Mouse (Mus musculus) CH12.LX (cell line): Measurements from ENCODE around the gene Prr14. TPM values are rescaled to one million over a fixed set of nuclear protein-coding genes. Genes with fewer than 3 reads are reported as not detected.

Experiments
- DNase-seq: peaks from one replicate; pipeline ENCODE4 v3.0.0-alpha.2; 2013; ENCODE audit errors: extremely low read depth
- H3K27ac ChIP-seq: 2 replicates; pipeline ENCODE4 v1.5.1; 2012; ENCODE audit warnings: low read depth, mild to moderate bottlenecking, control low read depth, moderate library complexity; ENCODE audit not compliant: insufficient read depth
- H3K27me3 ChIP-seq: replicated peaks from 2 replicates; pipeline ENCODE3; 2012; ENCODE audit warnings: inconsistent platforms
- H3K36me3 ChIP-seq, 2 experiments: replicated peaks in 1 of 2; 2 replicates each; pipeline versions ENCODE3 to v1.6.1; 2012; ENCODE audit warnings: inconsistent platforms in 1 of 2, low read length in 1 of 2, mild to moderate bottlenecking in 1 of 2, mixed read lengths in 1 of 2, moderate library complexity in 1 of 2; ENCODE audit not compliant: control insufficient read depth in 1 of 2, insufficient read depth in 1 of 2
- H3K4me1 ChIP-seq, 2 experiments: 2 replicates each; pipeline ENCODE4 v1.6.1; 2012; ENCODE audit warnings: inconsistent platforms in 1 of 2, moderate library complexity in 1 of 2; ENCODE audit not compliant: insufficient read depth in 2 of 2, control insufficient read depth in 1 of 2
- H3K4me2 ChIP-seq: 2 replicates; pipeline ENCODE4 v1.6.1; 2012; ENCODE audit warnings: low read depth, mild to moderate bottlenecking, control low read depth; ENCODE audit not compliant: poor library complexity, insufficient read depth, severe bottlenecking
- H3K4me3 ChIP-seq, 3 experiments: fragments of 150-350 bp in 1 of 3; sonication (generic) in 1 of 3; replicated peaks in 1 of 3; 2 replicates each; pipeline versions ENCODE3 to v1.5.1; 2011 to 2012; ENCODE audit warnings: low read depth in 2 of 3, low read length in 2 of 3, mild to moderate bottlenecking in 2 of 3, moderate library complexity in 2 of 3, control low read depth in 1 of 3, improper control_type of control experiment in 1 of 3, inconsistent platforms in 1 of 3, mixed read lengths in 1 of 3; ENCODE audit not compliant: poor library complexity in 1 of 3
- H3K79me2 ChIP-seq: replicated peaks from 2 replicates; pipeline ENCODE4 v1.6.1; 2012; ENCODE audit warnings: mild to moderate bottlenecking, moderate library complexity; ENCODE audit not compliant: control insufficient read depth, poor library complexity, insufficient read depth, severe bottlenecking; ENCODE audit errors: extremely low read depth
- H3K9ac ChIP-seq: 2 replicates; pipeline ENCODE4 v1.6.1; 2012; ENCODE audit warnings: low read depth, mild to moderate bottlenecking, control low read depth, moderate library complexity; ENCODE audit not compliant: insufficient read depth
- H3K9me3 ChIP-seq: replicated peaks from 2 replicates; pipeline ENCODE3; 2012; ENCODE audit warnings: low read length, inconsistent platforms, mixed read lengths
- BHLHE40 ChIP-seq: IDR thresholded peaks from 2 replicates; pipeline ENCODE4 v1.6.1; 2011; ENCODE audit warnings: mild to moderate bottlenecking, low read depth, low read length, improper control_type of control experiment
- CHD1 ChIP-seq: IDR thresholded peaks from 2 replicates; pipeline ENCODE4 v1.6.1; 2012; ENCODE audit warnings: low read depth, low read length, improper control_type of control experiment, inconsistent platforms
- CHD2 ChIP-seq: IDR thresholded peaks from 2 replicates; pipeline ENCODE4 v1.6.1; 2011; ENCODE audit warnings: low read length, improper control_type of control experiment
- ETS1 ChIP-seq: conservative IDR thresholded peaks from 2 replicates; pipeline ENCODE4 v1.6.1; 2012; ENCODE audit warnings: low read depth, mild to moderate bottlenecking, inconsistent platforms, low read length, improper control_type of control experiment, moderate library complexity
- HCFC1 ChIP-seq: IDR thresholded peaks from 2 replicates; pipeline ENCODE4 v1.6.1; 2012; ENCODE audit warnings: low read depth, mild to moderate bottlenecking, inconsistent platforms, low read length, improper control_type of control experiment
- JUN ChIP-seq: IDR thresholded peaks from 2 replicates; pipeline ENCODE4 v1.6.1; 2011; ENCODE audit warnings: low read depth, mild to moderate bottlenecking, low read length, improper control_type of control experiment, moderate library complexity; ENCODE audit not compliant: insufficient read depth
- JUND ChIP-seq: conservative IDR thresholded peaks from 2 replicates; pipeline ENCODE4 v1.6.1; 2011; ENCODE audit warnings: low read depth, low read length, improper control_type of control experiment
- MAZ ChIP-seq: IDR thresholded peaks from 2 replicates; pipeline ENCODE4 v1.6.1; 2012; ENCODE audit warnings: low read depth, mild to moderate bottlenecking, inconsistent platforms, low read length, improper control_type of control experiment, moderate library complexity
- MXI1 ChIP-seq: IDR thresholded peaks from 2 replicates; pipeline ENCODE4 v1.6.1; 2011; ENCODE audit warnings: mild to moderate bottlenecking, low read depth, low read length, improper control_type of control experiment
- POLR2A ChIP-seq: IDR thresholded peaks from 2 replicates; pipeline ENCODE4 v1.6.1; 2011; ENCODE audit warnings: low read depth, mild to moderate bottlenecking, improper control_type of control experiment, low read length
- RAD21 ChIP-seq: IDR thresholded peaks from 2 replicates; pipeline ENCODE4 v1.6.1; 2011; ENCODE audit warnings: low read depth, mild to moderate bottlenecking, low read length, improper control_type of control experiment, moderate library complexity
- SIN3A ChIP-seq: IDR thresholded peaks from 2 replicates; pipeline ENCODE4 v1.6.1; 2012; ENCODE audit warnings: low read length, improper control_type of control experiment, inconsistent platforms
- TBP ChIP-seq: conservative IDR thresholded peaks from 2 replicates; pipeline ENCODE4 v1.6.1; 2011; ENCODE audit warnings: low read depth, low read length, improper control_type of control experiment
- UBTF ChIP-seq: IDR thresholded peaks from 2 replicates; pipeline ENCODE4 v1.6.1; 2012; ENCODE audit warnings: low read depth, mild to moderate bottlenecking, inconsistent platforms, low read length, improper control_type of control experiment, moderate library complexity
- USF2 ChIP-seq: conservative IDR thresholded peaks from 2 replicates; pipeline ENCODE4 v1.6.1; 2011; ENCODE audit warnings: low read depth, low read length, improper control_type of control experiment
- ZKSCAN1 ChIP-seq: IDR thresholded peaks from 2 replicates; pipeline ENCODE4 v1.6.1; 2012; ENCODE audit warnings: low read depth, inconsistent platforms, low read length, improper control_type of control experiment, borderline replicate concordance
- dilution Hi-C: fragments of 300-500 bp; cut with MboI; formaldehyde crosslinking; loops from 2 replicates; pipeline ENCODE4 v1.14.3; 2020; ENCODE audit warnings: low sequenced_read_pairs; ENCODE audit not compliant: extremely low pct_unique_long_range_greater_than_20kb, extremely low pct_ligation_motif_present
- in situ Hi-C: fragments of 300-500 bp; cut with MboI; formaldehyde crosslinking; loops from 3 replicates; pipeline ENCODE4 v1.14.3; 2019; ENCODE audit warnings: low sequenced_read_pairs, low pct_ligation_motif_present, low pct_unique_long_range_greater_than_20kb, mixed read lengths
- polyA plus RNA-seq: library from polyadenylated mRNA; unstranded; fragments of >175 nt; gene quantifications from 2 replicates; pipeline ENCODE4 v1.2.1, GENCODE M21; 2012; ENCODE audit warnings: low read depth; ENCODE audit not compliant: insufficient read length
- total RNA-seq, 2 experiments: library from RNA; depleted of rRNA; stranded (reverse); fragments of 300-350 nt in 1 of 2; fragments of >200 nt in 1 of 2; gene quantifications; 2 replicates each; pipeline ENCODE4 v1.2.3; 2012 to 2014

Gene Prr14
- total and polyA plus RNA-seq, 3 experiments = 7.6 to 31.3 (median 10.4) TPM

DNA sequence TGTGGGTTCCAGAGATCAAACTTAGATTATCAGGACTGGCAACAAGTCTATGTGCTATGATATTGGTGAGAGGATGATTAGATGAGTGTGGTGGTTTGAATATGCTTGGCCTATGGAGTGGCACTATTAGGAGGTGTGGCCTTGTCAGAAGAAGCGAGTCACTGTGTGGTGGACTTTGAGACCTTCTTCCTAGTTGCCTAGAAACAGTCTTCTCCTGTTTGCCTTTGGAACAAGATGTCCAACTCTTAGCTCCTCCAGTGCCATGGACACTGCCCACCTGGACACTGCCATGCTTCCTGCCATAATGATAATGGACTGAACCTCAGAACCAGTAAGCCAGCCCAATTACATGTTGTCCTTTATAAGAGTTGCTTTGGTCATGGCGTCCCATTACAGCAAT is 33.5 kb upstream of the Prr14 start:
- TF ChIP-seq MXI1 = no peak
- TF ChIP-seq MAZ = no peak
- TF ChIP-seq POLR2A = no peak
- TF ChIP-seq CHD1 = no peak
- TF ChIP-seq RAD21 = no peak
- no peak for TF ChIP-seq USF2
- no peak for TF ChIP-seq CHD2
- H3K27ac ChIP-seq = no peak overlapping the region
- peaks cover 4 to 10% of the 10 kb centered on the region in 2 experiments; a peak in 2 of 4 replicates for H3K4me1 ChIP-seq
- no peak overlapping the region for H3K9ac ChIP-seq
- no peaks in the 10 kb centered on the region for H3K36me3 ChIP-seq
- no peak overlapping the region for H3K4me2 ChIP-seq
- in situ Hi-C loops = no loop called here
- peaks cover 5% of the 10 kb centered on the region for H3K79me2 ChIP-seq
- no peak overlapping the region for H3K4me3 ChIP-seq
- H3K9me3 ChIP-seq = peaks cover 5% of the 10 kb centered on the region
- peaks cover 8% of the 10 kb centered on the region for H3K27me3 ChIP-seq
- dilution Hi-C loops = no loop called here
- DNase-seq = no peak

DNA sequence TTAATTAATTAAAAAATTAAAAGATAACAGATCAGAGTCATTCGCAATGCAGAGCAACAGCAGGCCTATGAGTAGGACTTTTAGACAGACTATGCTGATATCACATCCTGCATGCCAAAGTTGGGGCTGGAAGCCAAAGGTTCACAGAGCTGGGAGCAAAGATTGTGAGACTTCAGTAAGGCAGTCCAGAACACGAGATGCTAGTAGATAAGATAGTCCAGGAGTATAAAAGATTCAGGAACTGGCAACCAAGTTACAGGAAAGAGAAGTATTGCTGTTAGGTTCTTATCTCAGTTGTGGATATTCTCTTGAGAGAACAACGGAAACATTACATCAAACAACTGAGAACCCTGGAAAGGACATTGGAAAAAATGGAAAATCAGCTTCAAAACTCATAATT is 33.1 kb upstream of the Prr14 start:
- H3K4me3 ChIP-seq = no peak overlapping the region
- H3K4me2 ChIP-seq = no peak overlapping the region
- H3K27ac ChIP-seq = no peak overlapping the region
- H3K27me3 ChIP-seq = peaks cover 8% of the 10 kb centered on the region
- no peaks in the 10 kb centered on the region for H3K36me3 ChIP-seq
- TF ChIP-seq USF2 (no peak), TBP (no peak), HCFC1 (no peak), JUND (no peak), RAD21 (no peak), BHLHE40 (no peak), SIN3A (no peak), ETS1 (no peak), ZKSCAN1 (no peak), MAZ (no peak), UBTF (no peak), JUN (no peak), MXI1 (no peak), CHD1 (no peak)
- peaks cover 5% of the 10 kb centered on the region for H3K9me3 ChIP-seq
- dilution Hi-C loops (no loop called here), in situ Hi-C loops (no loop called here)
- no peak overlapping the region for H3K9ac ChIP-seq
- DNase-seq = no peak
- H3K4me1 ChIP-seq = peaks cover 4 to 8% of the 10 kb centered on the region in 2 experiments; a peak in 2 of 4 replicates
- peaks cover under 1% of the 10 kb centered on the region; the same call in 1 of the 2 replicates for H3K79me2 ChIP-seq
